Mouse (Mus musculus) embryonic facial prominence, embryonic 12.5 days (tissue): ENCODE measurements around the gene Mlh3. TPM values are rescaled to one million over a fixed set of nuclear protein-coding genes. Genes with fewer than 3 reads are reported as not detected.

ENCODE experiments used
- microRNA-seq: library from miRNA; unstranded; fragments of <30 nt; microRNA quantifications from one replicate; pipeline ENCODE4, GENCODE M21; 2017
- polyA plus RNA-seq: library from polyadenylated mRNA; unstranded; fragments of >200 nt; fragmentation: Nextera tagmentation; extraction: Ambion mirVana; gene quantifications from 2 replicates; pipeline ENCODE4 v1.2.1, GENCODE M21; 2016

Mlh3 gene
- polyA plus RNA-seq, 1 experiment from 2014 or later, result 11.0 TPM

Small RNA genes within 50 kb of the gene (microRNA-seq; reads per million reads assigned to microRNA genes)
- not detected for gene Mir6938

Other genes with a start within 250 kb of the Mlh3 start
- 3.7 and 4.4 TPM in 2 replicates for gene Prox2, start 159.8 kb downstream of the Mlh3 start, polyA plus RNA-seq
- gene Dlst, start 159.8 kb downstream of the Mlh3 start, polyA plus RNA-seq, result 110 and 117 TPM in 2 replicates
- 1.7 and 2.2 TPM in 2 replicates for gene Rps6kl1, start 119.3 kb downstream of the Mlh3 start, polyA plus RNA-seq
- gene Pgf, start 92.8 kb downstream of the Mlh3 start, polyA plus RNA-seq, result 15.4 and 19.1 TPM in 2 replicates
- 79.0 and 88.2 TPM in 2 replicates for gene Eif2b2, start 51.1 kb downstream of the Mlh3 start, polyA plus RNA-seq
- 43.8 and 45.1 TPM in 2 replicates for gene Acyp1, start 17.8 kb upstream of the Mlh3 start, polyA plus RNA-seq
- gene Zc2hc1c, start 18.0 kb upstream of the Mlh3 start, polyA plus RNA-seq, result 0.78 and 1.1 TPM in 2 replicates
- gene Nek9, start 68.8 kb upstream of the Mlh3 start, polyA plus RNA-seq, result 31.2 and 33.1 TPM in 2 replicates
- gene Tmed10, start 104.2 kb upstream of the Mlh3 start, polyA plus RNA-seq, result 266 and 275 TPM in 2 replicates
- gene Fos, start 203.3 kb upstream of the Mlh3 start, polyA plus RNA-seq, result 2.3 and 3.5 TPM in 2 replicates